Mouse (Mus musculus) heart, adult 2 months (tissue): ENCODE measurements around the gene Shisa3. TPM values are rescaled to one million over a fixed set of nuclear protein-coding genes. Genes with fewer than 3 reads are reported as not detected.
A peak's percentile ranks its signal among the peaks of the same experiment; 100 is the strongest.

ENCODE experiments used
- DNase-seq, 2 experiments: peaks; one replicate each; pipeline ENCODE4 v3.0.0; 2021
- H3K27ac ChIP-seq: fragments of 200-600 bp; 2 replicates; pipeline ENCODE4 v1.8.1; 2022
- H3K27me3 ChIP-seq: fragments of 200-500 bp; 2 replicates; pipeline ENCODE4 v1.6.1; 2012; ENCODE audit warnings: mild to moderate bottlenecking, low read length, inconsistent platforms, mixed read lengths; ENCODE audit not compliant: control insufficient read depth, insufficient read depth
- H3K36me3 ChIP-seq: fragments of 200-500 bp; 2 replicates; pipeline ENCODE4 v1.6.1; 2012; ENCODE audit warnings: low read length, inconsistent platforms; ENCODE audit not compliant: control insufficient read depth, insufficient read depth
- H3K4me1 ChIP-seq: fragments of 200-500 bp; 2 replicates; pipeline ENCODE4 v1.6.1; 2011; ENCODE audit warnings: low read length; ENCODE audit not compliant: control insufficient read depth, insufficient read depth
- H3K4me3 ChIP-seq: fragments of 200-600 bp; 2 replicates; pipeline ENCODE4 v1.8.1; 2022
- H3K79me2 ChIP-seq: fragments of 200-500 bp; replicated peaks from 2 replicates; pipeline ENCODE4 v1.6.1; 2012; ENCODE audit warnings: mild to moderate bottlenecking, inconsistent platforms, low read length, moderate library complexity, mixed read lengths; ENCODE audit not compliant: control insufficient read depth, insufficient read depth
- H3K9ac ChIP-seq: fragments of 200-500 bp; 2 replicates; pipeline ENCODE4 v1.6.1; 2012; ENCODE audit warnings: low read depth, mild to moderate bottlenecking, control low read depth, inconsistent platforms, low read length, mixed read lengths
- CTCF ChIP-seq: fragments of 200-600 bp; IDR thresholded peaks from 2 replicates; pipeline ENCODE4 v1.8.1; 2022; ENCODE audit warnings: antibody characterized with exemption, mild to moderate bottlenecking, moderate library complexity
- EP300 ChIP-seq: fragments of 200-500 bp; IDR thresholded peaks from 2 replicates; pipeline ENCODE4 v1.6.1; 2011; ENCODE audit warnings: low read depth, low read length, control low read depth; ENCODE audit not compliant: insufficient read depth
- POLR2A ChIP-seq: fragments of 200-500 bp; IDR thresholded peaks from 2 replicates; pipeline ENCODE4 v1.6.1; 2011; ENCODE audit warnings: mild to moderate bottlenecking, low read depth, low read length, control low read depth; ENCODE audit not compliant: insufficient read depth
- WGBS: fragments of 180-500 bp; shearing (Covaris S2); methylation state at CpG from one replicate; pipeline ENCODE4 v1.1.7; 2018; 5-methylcytosine and 5-hydroxymethylcytosine counted together
- intact Hi-C: fragments of 180-260 bp; cut with DNase I; formaldehyde crosslinking; loops from one replicate; pipeline ENCODE4 v1.15.1; 2025
- long read RNA-seq: library from polyadenylated mRNA; stranded (forward); transcript quantifications from one replicate; pipeline ENCODE4 v2.0.0, GENCODE M21; 2021
- polyA plus RNA-seq: library from polyadenylated mRNA; depleted of rRNA; stranded (reverse); fragments of >200 nt; gene quantifications from 2 replicates; pipeline ENCODE4 v1.2.3, GENCODE M21; 2012; rRNA removed
- total RNA-seq, 2 experiments: library from RNA; stranded (reverse); gene quantifications; 2 replicates each; pipeline ENCODE4 v1.2.3; 2021

The Shisa3 gene
- 1 to 10 TPM in 1 of 2 experiments, under 1 TPM in 1; 0.59 to 1.2 TPM for total RNA-seq
- polyA plus RNA-seq: 0.80 and 1.5 TPM in 2 replicates
- long read RNA-seq, partial matches to known transcripts: 0 of 6 reads
- long read RNA-seq, other reads (novel, unspliced or antisense): 3 of 6 reads

- Histone ChIP-seq H3K79me2 (no peaks in the 10 kb centered on the region), H3K4me3 (peak within 1 kb of the TSS; percentile 54), H3K4me1 (no peaks in the 10 kb centered on the region), H3K9ac (peak within 1 kb of the TSS; percentile 58), H3K36me3 (no peaks in the 10 kb centered on the region), H3K27ac (no peak within 1 kb of the TSS), H3K27me3 (peaks cover 22% of the 10 kb centered on the region)
- TF ChIP-seq POLR2A: no peak
- TF ChIP-seq CTCF: no peak
- TF ChIP-seq EP300: no peak
- WGBS: under 1% methylated on average over 86 of the region's 86 CpGs
- DNase-seq: peak; percentile 33 to 47
- intact Hi-C loops: loop anchor here (5.0 kb wide), 2 partner anchors 76 to 119 kb away; no protein-coding TSS in a partner anchor
These were observed at the start of gene Shisa3 for GRCm38 (mm10) chr5:67607804-67608673. Gene Shisa3, plus strand, starts transcription at chr5:67607882.

- Histone ChIP-seq H3K4me1 (no peaks in the 10 kb centered on the region), H3K27ac (no peak overlapping the region), H3K36me3 (no peaks in the 10 kb centered on the region), H3K9ac (no peak overlapping the region), H3K4me3 (no peak overlapping the region), H3K27me3 (no peaks in the 10 kb centered on the region), H3K79me2 (no peaks in the 10 kb centered on the region)
- no peak for DNase-seq
- no peak for TF ChIP-seq EP300
- TF ChIP-seq POLR2A: no peak
- TF ChIP-seq CTCF: no peak
- WGBS: 70% methylated on average over 4 of the region's 4 CpGs
- intact Hi-C loops: no loop called here
These were observed 49.0 kb upstream of the Shisa3 start for GRCm38 (mm10) chr5:67558644-67559043.

GRCm38 (mm10) chr5:67559063-67559462 is 48.6 kb upstream of the Shisa3 start:
- H3K27ac ChIP-seq: no peak overlapping the region
- TF ChIP-seq EP300: no peak
- no peak for TF ChIP-seq CTCF
- no peak for TF ChIP-seq POLR2A
- no peaks in the 10 kb centered on the region for H3K4me1 ChIP-seq
- no peak for DNase-seq
- intact Hi-C loops: no loop called here
- no peaks in the 10 kb centered on the region for H3K36me3 ChIP-seq
- H3K9ac ChIP-seq: no peak overlapping the region
- WGBS: 90% methylated on average over 3 of the region's 3 CpGs
- no peaks in the 10 kb centered on the region for H3K27me3 ChIP-seq
- no peaks in the 10 kb centered on the region for H3K79me2 ChIP-seq
- H3K4me3 ChIP-seq: no peak overlapping the region

GRCm38 (mm10) chr5:67572552-67573155 is 35.0 kb upstream of the Shisa3 start:
- DNase-seq: no peak
- H3K27ac ChIP-seq: no peak overlapping the region
- intact Hi-C loops: no loop called here
- no peak overlapping the region for H3K9ac ChIP-seq
- TF ChIP-seq CTCF (no peak), POLR2A (no peak), EP300 (no peak)
- no peaks in the 10 kb centered on the region for H3K79me2 ChIP-seq
- no peaks in the 10 kb centered on the region for H3K36me3 ChIP-seq
- no peaks in the 10 kb centered on the region for H3K27me3 ChIP-seq
- 55% methylated on average over 6 of the region's 6 CpGs for WGBS
- no peaks in the 10 kb centered on the region for H3K4me1 ChIP-seq
- H3K4me3 ChIP-seq: no peak overlapping the region

- 70% methylated on average over 9 of the region's 9 CpGs for whole genome bisulfite sequencing
- intact Hi-C loops: no loop called here
These were observed 33.6 kb upstream of the Shisa3 start for GRCm38 (mm10) chr5:67574039-67574438.

GRCm38 (mm10) chr5:67575705-67576104 is 32.0 kb upstream of the Shisa3 start:
- intact Hi-C loops: no loop called here
- 82% methylated on average over 2 of the region's 2 CpGs for WGBS

More at GRCm38 (mm10) chr5:67574039-67574438, 33.6 kb upstream of the Shisa3 start:
- H3K9ac ChIP-seq: no peak overlapping the region
- no peaks in the 10 kb centered on the region for H3K27me3 ChIP-seq
- H3K4me3 ChIP-seq: no peak overlapping the region
- H3K27ac ChIP-seq: no peak overlapping the region
- TF ChIP-seq CTCF: no peak
- no peak for TF ChIP-seq POLR2A
- no peak for TF ChIP-seq EP300
- DNase-seq: no peak
- no peaks in the 10 kb centered on the region for H3K79me2 ChIP-seq
- no peaks in the 10 kb centered on the region for H3K4me1 ChIP-seq
- no peaks in the 10 kb centered on the region for H3K36me3 ChIP-seq

More at GRCm38 (mm10) chr5:67575705-67576104, 32.0 kb upstream of the Shisa3 start:
- no peaks in the 10 kb centered on the region for H3K27me3 ChIP-seq
- H3K4me1 ChIP-seq: no peaks in the 10 kb centered on the region
- H3K4me3 ChIP-seq: no peak overlapping the region
- no peak overlapping the region for H3K27ac ChIP-seq
- no peaks in the 10 kb centered on the region for H3K79me2 ChIP-seq
- no peak overlapping the region for H3K9ac ChIP-seq
- no peak for TF ChIP-seq POLR2A
- no peak for TF ChIP-seq CTCF
- TF ChIP-seq EP300: no peak
- no peak for DNase-seq
- no peaks in the 10 kb centered on the region for H3K36me3 ChIP-seq
